Mouse (Mus musculus) adipocyte (in vitro differentiated cells): ENCODE measurements around the gene Tmem262.

Source experiments
- DNase-seq: peaks from one replicate; pipeline ENCODE4 v3.0.0-alpha.2; 2016; ENCODE audit warnings: low spot score

Tmem262 gene

DNA sequence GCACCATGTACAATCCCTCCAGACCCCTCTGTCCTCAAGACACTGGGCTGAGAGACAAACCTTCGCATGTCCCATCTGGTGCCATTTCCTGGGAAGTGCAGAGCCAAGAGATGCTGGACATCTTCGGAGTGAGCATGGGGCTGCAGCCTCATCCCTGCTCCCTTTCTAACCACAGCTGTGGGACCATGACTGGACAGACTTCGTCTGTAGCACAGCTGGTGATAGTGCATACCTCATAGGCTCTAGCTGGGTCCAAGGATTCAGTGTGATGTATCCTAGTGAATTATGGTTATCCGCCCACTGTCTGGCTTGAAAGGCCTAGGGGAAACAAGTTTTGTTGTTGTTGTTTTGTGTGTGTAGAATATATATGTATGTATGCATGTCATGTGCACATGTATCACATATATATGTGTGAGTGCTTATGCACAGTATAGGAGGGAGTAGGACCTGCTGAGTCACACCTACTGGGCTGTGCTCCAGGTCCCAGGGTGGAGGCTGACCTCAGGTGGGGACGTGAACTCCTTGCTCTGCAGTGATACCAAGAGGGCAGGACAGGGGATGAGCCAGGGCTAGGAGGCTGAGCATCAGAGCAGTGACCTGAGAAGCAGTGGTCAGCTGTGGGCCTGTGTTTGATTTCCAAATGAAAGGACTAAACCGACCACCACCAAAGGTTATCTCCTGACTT, 22.5 kb downstream of the Tmem262 start:
- no peak for DNase-seq

DNA sequence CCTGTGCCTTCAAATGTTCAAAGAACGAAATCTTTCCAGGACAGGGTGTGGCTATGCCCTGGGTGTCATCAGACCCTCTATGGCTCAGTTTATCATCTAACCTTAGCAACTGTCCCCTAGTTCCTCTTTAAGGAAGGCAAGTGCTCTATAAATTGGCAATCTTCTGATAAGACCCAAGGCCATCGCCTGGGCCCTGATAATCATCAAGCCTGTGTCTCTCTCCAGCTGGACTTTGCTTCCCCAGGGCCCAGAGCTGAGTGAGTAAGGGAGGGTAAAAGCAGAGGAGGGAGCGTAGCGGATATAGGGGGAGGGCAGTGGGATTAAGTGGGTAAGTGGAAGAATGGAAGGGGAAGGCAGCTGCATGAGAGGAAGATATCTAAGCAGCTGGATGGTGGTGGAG, 24.6 kb downstream of the Tmem262 start:
- DNase-seq, result no peak

- DNase-seq, result no peak
Measured at GRCm38 (mm10) chr19:6105586-6105985, 25.8 kb downstream of the Tmem262 start, which contains the start of gene Naaladl1. Naaladl1 (plus strand) TSS chr19:6105782.

- no peak for DNase-seq
Measured at GRCm38 (mm10) chr19:6113116-6113515, 33.3 kb downstream of the Tmem262 start.

- no peak for DNase-seq
Measured at GRCm38 (mm10) chr19:6116113-6116850, 36.4 kb downstream of the Tmem262 start.

DNA sequence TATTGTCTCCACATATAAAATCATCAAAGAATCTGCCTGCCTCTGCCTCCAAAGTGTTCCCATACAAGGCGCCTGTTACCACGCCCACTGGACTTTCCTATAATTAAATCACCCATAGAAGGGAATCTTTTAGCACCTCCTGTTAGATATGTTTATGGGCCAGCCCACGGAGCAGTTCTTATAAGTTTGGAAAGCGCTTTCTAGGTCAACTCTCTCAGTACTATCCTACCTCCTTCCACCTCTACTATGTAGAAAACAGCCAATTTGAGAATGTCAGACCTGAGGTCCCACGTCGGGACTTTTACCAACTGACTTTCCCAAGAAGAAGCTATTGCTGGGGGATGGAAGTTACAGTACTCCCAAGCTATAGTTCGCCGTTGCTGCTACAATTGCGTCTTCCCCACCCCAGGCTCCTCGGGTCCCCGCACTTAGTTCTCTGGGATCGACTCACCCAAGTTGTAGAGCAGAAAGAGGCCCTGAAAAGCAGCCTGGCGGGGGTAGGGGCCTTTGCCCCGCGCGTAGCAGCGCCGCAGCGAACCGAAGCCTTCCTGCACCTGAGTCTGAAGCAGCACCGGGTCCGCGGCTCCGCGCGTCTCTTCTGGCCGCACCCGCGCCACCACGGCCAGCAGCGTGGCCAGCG, 37.6 kb downstream of the Tmem262 start:
- DNase-seq, result peak; percentile 26

GRCm38 (mm10) chr19:6117986-6118676, 38.3 kb downstream of the Tmem262 start, which contains the start of gene Sac3d1:
Sac3d1 (minus strand) TSS chr19:6118650.
- peak; percentile 96 for DNase-seq

GRCm38 (mm10) chr19:6118677-6119185, 38.9 kb downstream of the Tmem262 start:
- DNase-seq, result no peak

DNA sequence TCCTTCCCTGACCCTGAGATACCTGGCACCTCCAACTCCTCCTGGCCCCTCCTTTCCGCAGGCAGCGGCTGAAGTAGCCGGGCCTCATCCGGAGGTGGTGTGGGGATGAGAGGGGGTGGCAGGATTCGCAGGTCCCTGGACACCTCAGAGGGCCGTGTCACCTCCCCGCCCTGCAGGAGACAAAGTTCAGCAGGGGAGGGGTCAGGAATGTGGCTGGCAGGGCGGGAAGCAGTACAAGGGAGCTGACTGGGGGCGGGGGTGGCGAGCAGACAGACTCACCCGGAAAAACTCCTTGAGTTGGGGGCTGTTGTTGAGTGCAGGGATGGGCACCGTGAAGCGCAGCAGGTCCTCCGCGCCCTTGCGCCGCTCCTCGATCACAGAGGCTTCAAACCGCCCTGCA, 41.9 kb downstream of the Tmem262 start:
- no peak for DNase-seq

DNA sequence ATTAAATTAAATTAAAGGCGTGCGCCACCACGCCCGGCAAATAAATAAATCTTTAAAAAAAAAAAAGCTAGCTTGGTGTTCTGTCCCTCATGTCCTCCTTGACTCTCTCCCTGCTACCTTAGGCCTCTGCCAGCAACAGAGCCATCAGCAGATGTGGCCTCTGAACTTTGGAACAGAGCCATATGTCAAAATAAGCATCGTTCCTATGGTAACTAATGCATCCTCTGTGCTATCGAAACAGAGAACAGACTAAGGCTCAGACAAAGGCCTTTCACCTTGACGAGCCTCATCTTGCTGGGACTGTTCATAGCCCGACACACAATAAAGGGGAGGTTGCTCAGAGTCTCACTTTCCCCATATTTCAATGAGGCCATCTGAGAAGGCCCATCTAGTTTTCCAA, 43.5 kb downstream of the Tmem262 start:
- peak; percentile 69 for DNase-seq

- DNase-seq, result peak; percentile 55
Measured at GRCm38 (mm10) chr19:6124898-6125297, 45.1 kb downstream of the Tmem262 start.

- DNase-seq, result peak; percentile 81
Measured at GRCm38 (mm10) chr19:6126289-6126688, 46.5 kb downstream of the Tmem262 start.

DNA sequence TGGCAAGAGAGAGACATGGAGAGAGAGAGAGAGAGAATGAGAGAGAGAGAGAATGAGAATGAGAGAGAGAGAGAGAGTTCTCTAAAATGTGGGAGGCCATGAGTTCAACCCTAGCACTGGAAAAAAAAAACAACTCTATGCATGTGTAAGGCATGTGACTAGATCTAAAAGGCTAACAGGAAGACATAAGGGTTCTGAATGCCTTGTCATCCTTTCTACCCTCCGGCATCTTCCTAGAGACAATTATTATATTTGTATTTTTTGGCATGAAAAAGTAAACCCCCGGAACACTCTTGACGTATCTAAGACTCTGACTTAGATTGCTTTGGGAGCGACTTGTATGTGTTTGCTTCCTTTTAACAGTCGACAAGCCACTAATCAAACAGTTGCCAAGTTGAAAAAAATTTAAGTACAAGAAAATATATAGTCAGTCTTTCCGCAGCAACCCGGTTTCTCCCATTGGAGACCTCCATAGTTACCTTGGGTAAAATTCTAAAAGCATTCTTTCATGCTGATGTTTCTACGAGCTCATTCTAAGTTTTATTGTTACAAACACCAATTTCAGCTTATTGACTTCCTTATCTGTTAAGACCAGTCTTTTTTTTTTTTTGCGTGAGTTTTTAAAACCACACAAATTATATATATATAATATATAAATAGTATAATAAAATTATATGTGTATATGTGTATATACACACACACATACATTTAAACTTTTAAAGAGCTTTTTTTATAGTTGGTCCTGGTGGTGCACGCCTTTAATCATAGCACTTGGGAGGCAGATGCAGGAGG, 47.2 kb downstream of the Tmem262 start:
- no peak for DNase-seq

- peak; percentile 99 for DNase-seq
Measured at GRCm38 (mm10) chr19:6127760-6128341, 48.0 kb downstream of the Tmem262 start, which contains the start of gene Snx15. Snx15 (minus strand) TSS chr19:6128304.
